Mouse (Mus musculus): Measurements from ENCODE around the gene Iapp. TPM values are rescaled to one million over a fixed set of nuclear protein-coding genes. Genes with fewer than 3 reads are reported as not detected.

The Iapp gene
- not detected in 4 replicates for total RNA-seq (2023)

DNA sequence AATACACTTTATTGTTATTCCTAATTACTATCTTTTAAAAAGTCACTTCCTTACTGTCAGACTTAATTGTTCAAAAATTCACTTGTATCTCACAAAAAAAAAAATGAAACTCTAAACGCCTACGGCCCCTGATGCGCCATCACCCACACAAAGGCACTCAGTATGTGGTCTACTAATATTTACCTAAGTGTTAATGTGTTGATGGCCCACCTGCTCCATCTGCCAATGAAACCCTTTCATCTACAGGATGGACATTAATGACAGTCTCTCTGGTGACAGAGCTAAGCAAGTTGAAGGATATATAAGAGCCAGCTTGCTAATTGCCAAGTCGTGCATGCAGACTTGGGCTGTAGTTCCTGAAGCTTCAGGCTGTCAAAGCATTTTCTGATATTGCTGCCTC, at the start of gene Iapp:
TSS of gene Iapp (plus strand) at position 326 of the 400 bp plus-strand sequence.

DNA sequence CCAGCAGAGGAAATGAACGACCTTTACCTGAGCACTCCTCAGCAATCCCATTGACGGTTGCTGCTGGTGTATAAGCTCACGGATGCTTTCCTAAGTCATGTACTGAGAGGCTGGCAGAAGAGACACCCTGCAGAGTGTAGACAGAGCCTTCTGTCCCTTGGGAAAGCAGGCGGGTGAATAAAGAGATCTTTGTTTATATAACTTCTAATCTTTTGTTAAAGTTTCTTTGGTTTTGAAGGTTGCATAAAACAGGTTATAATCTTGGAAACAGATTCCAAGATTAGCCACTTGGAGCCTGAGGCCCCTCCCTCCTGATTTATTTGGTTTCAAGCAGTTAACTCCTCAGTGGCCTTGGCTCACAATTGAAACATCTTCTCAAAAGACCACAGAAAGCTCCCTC, 24.7 kb downstream of the Iapp start, which contains the start of gene Slco1a5:
TSS of gene Slco1a5 (minus strand) at position 101 of the 400 bp plus-strand sequence.

DNA sequence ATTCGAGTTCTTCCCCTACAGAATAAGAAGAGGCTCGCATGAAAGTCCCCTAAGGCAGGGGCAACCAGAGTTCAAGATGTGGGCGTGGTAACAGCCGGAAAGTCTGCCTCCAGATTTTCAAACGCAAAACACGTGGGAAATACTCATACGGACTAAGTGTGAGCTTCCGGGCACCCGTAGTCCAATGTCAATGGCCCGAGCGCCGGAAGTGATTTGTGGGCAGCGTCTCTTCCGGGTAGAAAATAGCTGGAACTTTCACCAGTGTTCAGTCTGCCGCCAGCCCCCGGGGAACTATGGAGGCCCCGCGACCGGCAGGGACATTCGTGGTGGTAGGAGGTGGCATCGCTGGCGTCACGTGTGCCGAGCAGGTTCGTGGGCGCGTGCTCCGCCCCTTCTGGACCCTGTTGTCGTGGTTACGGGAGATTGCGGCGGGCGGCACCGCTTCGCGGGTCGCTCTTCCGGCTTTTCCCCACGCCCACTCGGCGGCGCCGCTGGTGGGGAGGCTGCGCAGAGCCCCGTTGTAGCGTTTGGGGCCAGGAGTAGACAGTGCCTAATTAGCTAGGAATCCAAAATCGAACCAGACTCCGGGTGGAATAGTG, 47.3 kb downstream of the Iapp start, which contains the start of gene Pyroxd1:
TSS of gene Pyroxd1 (plus strand) at position 215 of the 599 bp plus-strand sequence.

Other genes with a start within 250 kb of the Iapp start
- gene Slco1a6, start 89.9 kb upstream of the Iapp start, total RNA-seq (2023) = 2.9 TPM in 1 of 4 replicates, not detected in the others
- gene Slco1a5, start 24.6 kb downstream of the Iapp start, total RNA-seq (2023) = not detected in 4 replicates
- gene Pyroxd1, start 47.2 kb downstream of the Iapp start, total RNA-seq (2023) = 20.7 to 24.3 TPM (median 23.0 TPM) in 4 replicates
- 25.1 to 35.7 TPM (median 32.0 TPM) in 4 replicates for gene Recql, start 88.7 kb downstream of the Iapp start, total RNA-seq (2023)
- 14.6 to 26.7 TPM (median 22.6 TPM) in 4 replicates for gene Golt1b, start 88.8 kb downstream of the Iapp start, total RNA-seq (2023)
- 0.47 to 0.82 TPM in 2 of 4 replicates, not detected in the others for gene Spx, start 115.0 kb downstream of the Iapp start, total RNA-seq (2023)
- gene Gys2, start 174.7 kb downstream of the Iapp start, total RNA-seq (2023) = not detected in 4 replicates
- 1.1 to 2.2 TPM in 2 of 4 replicates, not detected in the others for gene Ldhb, start 209.5 kb downstream of the Iapp start, total RNA-seq (2023)